In genomic region chr4:57451896-57452295, GRCm38 (mm10) we compare ENCODE assay signal across 9 mouse cellular contexts. TPM values are rescaled to one million over a fixed set of nuclear protein-coding genes. Genes with fewer than 3 reads are reported as not detected.
A peak's percentile ranks its signal among the peaks of the same experiment; 100 is the strongest.
DNase-seq lines count a peak whose midpoint lies in the region; ATAC-seq and TF ChIP-seq lines count a peak whose summit lies in the region.
"Had no signal": no experiment of that assay in that cellular context is flagged by ENCODE, and none has a peak within 500 bp of the region (broad histone marks: within the 10 kb centered on the region; RNA-seq: fewer than 3 reads in every experiment).

No protein-coding gene starts in this region.

- 34% methylated on average over 3 of the region's 3 CpGs for WGBS in forebrain, postnatal 0 days
- 32% methylated on average over 3 of the region's 3 CpGs for WGBS in forebrain, embryonic 13.5 days
- WGBS in thymus, adult 2 months = 44% methylated on average over 3 of the region's 3 CpGs
- WGBS in hindbrain, embryonic 14.5 days = 32% methylated on average over 3 of the region's 3 CpGs

- DNase-seq in forebrain, postnatal 0 days = peak; percentile 43
- peak; percentile 34 for DNase-seq in thymus, adult 2 months
- DNase-seq in thymus, adult 18-20 months = no peak
- peak; percentile 72 for DNase-seq in hindbrain, embryonic 14.5 days (ENCODE audit: low spot score)
- peak; percentile 79 for DNase-seq in lung, postnatal 10 days
- peak; percentile 68 for DNase-seq in thymus, postnatal 4 days

- TF ChIP-seq POLR2A in thymus, adult 2 months (IDR thresholded peaks at IDR 0.05; ENCODE audit: control insufficient read depth, extremely low read depth, insufficient read depth, low read length, poor library complexity) = no peak
- no peak for TF ChIP-seq POLR2A in cortical plate, adult 2 months (IDR thresholded peaks at IDR 0.05; ENCODE audit: extremely low read depth, insufficient read depth, low read length)

- no peak overlapping the region for H3K27ac ChIP-seq in forebrain, postnatal 0 days (ENCODE audit: low read depth, low read length)
- H3K27ac ChIP-seq in forebrain, embryonic 13.5 days = no peak overlapping the region
- no peak overlapping the region for H3K27ac ChIP-seq in thymus, adult 2 months (ENCODE audit: control insufficient read depth, insufficient read depth, low read length)
- no peak overlapping the region for H3K27ac ChIP-seq in cortical plate, adult 2 months (ENCODE audit: insufficient read depth, low read length)
- no peak overlapping the region for H3K27ac ChIP-seq in hindbrain, embryonic 14.5 days
- H3K27ac ChIP-seq: limb, embryonic 15.5 days had no signal

- TF ChIP-seq CTCF in forebrain, postnatal 0 days (IDR thresholded peaks at IDR 0.05; ENCODE audit: low read depth) = peak; percentile 68
- TF ChIP-seq CTCF in thymus, adult 2 months (IDR thresholded peaks at IDR 0.05; ENCODE audit: borderline replicate concordance, control insufficient read depth, extremely low read depth, insufficient read depth, low read length, poor library complexity) = no peak
- peak; percentile 41 for TF ChIP-seq CTCF in cortical plate, adult 2 months (IDR thresholded peaks at IDR 0.05; ENCODE audit: extremely low read depth, insufficient read depth, low read length)

- no peaks in the 10 kb centered on the region for H3K27me3 ChIP-seq in forebrain, postnatal 0 days (ENCODE audit: insufficient read depth, low read length)
- H3K27me3 ChIP-seq in forebrain, embryonic 13.5 days = no peaks in the 10 kb centered on the region
- no peaks in the 10 kb centered on the region for H3K27me3 ChIP-seq in thymus, adult 2 months (ENCODE audit: control insufficient read depth, insufficient read depth, low read length)
- H3K27me3 ChIP-seq in hindbrain, embryonic 14.5 days (ENCODE audit: control insufficient read depth, insufficient read depth, low read length) = no peaks in the 10 kb centered on the region
- H3K27me3 ChIP-seq: limb, embryonic 15.5 days had no signal

- no peaks in the 10 kb centered on the region for H3K36me3 ChIP-seq in forebrain, postnatal 0 days (ENCODE audit: insufficient read depth)
- H3K36me3 ChIP-seq in forebrain, embryonic 13.5 days (ENCODE audit: poor library complexity, severe bottlenecking) = no peaks in the 10 kb centered on the region
- H3K36me3 ChIP-seq in thymus, adult 2 months (ENCODE audit: control insufficient read depth, insufficient read depth, low read length) = no peaks in the 10 kb centered on the region
- no peaks in the 10 kb centered on the region for H3K36me3 ChIP-seq in hindbrain, embryonic 14.5 days (replicated peaks; ENCODE audit: control insufficient read depth, insufficient read depth)
- H3K36me3 ChIP-seq: limb, embryonic 15.5 days had no signal

- H3K9me3 ChIP-seq in forebrain, postnatal 0 days (ENCODE audit: low read length) = no peaks in the 10 kb centered on the region
- no peaks in the 10 kb centered on the region for H3K9me3 ChIP-seq in forebrain, embryonic 13.5 days (replicated peaks)
- no peaks in the 10 kb centered on the region for H3K9me3 ChIP-seq in hindbrain, embryonic 14.5 days (ENCODE audit: control insufficient read depth, low read length)
- H3K9me3 ChIP-seq: limb, embryonic 15.5 days had no signal

- H3K4me2 ChIP-seq in forebrain, postnatal 0 days (ENCODE audit: low read depth) = no peak overlapping the region
- H3K4me2 ChIP-seq in forebrain, embryonic 13.5 days = no peak overlapping the region
- no peak overlapping the region for H3K4me2 ChIP-seq in hindbrain, embryonic 14.5 days (replicated peaks)
- H3K4me2 ChIP-seq: limb, embryonic 15.5 days had no signal

- no peak for ATAC-seq in forebrain, postnatal 0 days
- ATAC-seq in forebrain, embryonic 13.5 days = no peak
- 0 out of 2 replicates have a peak, but pooled peaks have one; percentile 31 for ATAC-seq in hindbrain, embryonic 14.5 days (ENCODE audit: low FRiP score)

- no peaks in the 10 kb centered on the region for H3K4me1 ChIP-seq in forebrain, postnatal 0 days (ENCODE audit: insufficient read depth)
- no peaks in the 10 kb centered on the region for H3K4me1 ChIP-seq in forebrain, embryonic 13.5 days
- H3K4me1 ChIP-seq in thymus, adult 2 months (replicated peaks; ENCODE audit: control insufficient read depth, insufficient read depth, low read length) = no peaks in the 10 kb centered on the region
- H3K4me1 ChIP-seq in cortical plate, adult 2 months (ENCODE audit: control insufficient read depth, insufficient read depth, low read length) = no peaks in the 10 kb centered on the region
- H3K4me1 ChIP-seq in hindbrain, embryonic 14.5 days (replicated peaks; ENCODE audit: control insufficient read depth, insufficient read depth, low read length) = no peaks in the 10 kb centered on the region
- H3K4me1 ChIP-seq: limb, embryonic 15.5 days had no signal

- no peak overlapping the region for H3K4me3 ChIP-seq in forebrain, postnatal 0 days (ENCODE audit: low read depth, low read length)
- no peak overlapping the region for H3K4me3 ChIP-seq in forebrain, embryonic 13.5 days
- no peak overlapping the region for H3K4me3 ChIP-seq in thymus, adult 2 months (ENCODE audit: control insufficient read depth, insufficient read depth, low read length)
- no peak overlapping the region for H3K4me3 ChIP-seq in cortical plate, adult 2 months (ENCODE audit: insufficient read depth, low read length)
- H3K4me3 ChIP-seq in hindbrain, embryonic 14.5 days (replicated peaks; ENCODE audit: low read length) = no peak overlapping the region
- H3K4me3 ChIP-seq: limb, embryonic 15.5 days had no signal

- no peak overlapping the region for H3K9ac ChIP-seq in forebrain, postnatal 0 days
- H3K9ac ChIP-seq in forebrain, embryonic 13.5 days = no peak overlapping the region
- H3K9ac ChIP-seq in hindbrain, embryonic 14.5 days = no peak overlapping the region
- H3K9ac ChIP-seq: limb, embryonic 15.5 days had no signal

RNA-seq across cellular contexts. Expression of gene Palm2, which starts 17.8 kb away (rescaled TPM):
- total RNA-seq in forebrain, postnatal 0 days (2014; rRNA removed) = 14.1 and 16.9 TPM in 2 replicates
- 6.9 and 21.1 TPM in 2 replicates for polyA plus RNA-seq in forebrain, postnatal 0 days (2015; fragmentation: Nextera tagmentation; extraction: Ambion mirVana)
- 1.3 and 1.9 TPM in 2 replicates for polyA plus RNA-seq in forebrain, embryonic 13.5 days (2015; fragmentation: Nextera tagmentation; extraction: Ambion mirVana)
- 0.13 and 0.18 TPM in 2 replicates for polyA plus RNA-seq in thymus, adult 2 months (2012; rRNA removed)
- polyA plus RNA-seq in cortical plate, adult 2 months (2012; rRNA removed) = 14.1 and 14.8 TPM in 2 replicates
- polyA plus RNA-seq in hindbrain, embryonic 14.5 days (2014; fragmentation: Nextera tagmentation; extraction: Ambion mirVana) = 14.3 and 18.6 TPM in 2 replicates

Comparison
In these comparisons a context has a peak if more than half of its experiments do, and no peak if none do; other contexts are left out.
1. DNase-seq: peak in forebrain, postnatal 0 days (single experiment), thymus, adult 2 months (single experiment), hindbrain, embryonic 14.5 days (single experiment), lung, postnatal 10 days (single experiment) and thymus, postnatal 4 days (single experiment); none in thymus, adult 18-20 months (0 of 2).